Mouse (Mus musculus) midbrain, embryonic 15.5 days (tissue): ENCODE measurements around the gene Slc35a5. TPM values are rescaled to one million over a fixed set of nuclear protein-coding genes. Genes with fewer than 3 reads are reported as not detected.

Experiments used
- ATAC-seq: fragments of 200-750 bp; cut with Nextera tagmentation; replicated peaks from 2 replicates; pipeline ENCODE4 v1.8.0; 2017; ENCODE audit warnings: moderate TSS enrichment
- H3K27ac ChIP-seq: fragments of 300-500 bp; sonication (generic); 2 replicates; pipeline ENCODE4 v1.5.1; 2015; ENCODE audit warnings: mild to moderate bottlenecking, inconsistent platforms
- H3K27me3 ChIP-seq: fragments of 300-500 bp; sonication (generic); replicated peaks from 2 replicates; pipeline ENCODE4 v1.6.1; 2015; ENCODE audit warnings: inconsistent platforms
- H3K36me3 ChIP-seq: fragments of 300-500 bp; sonication (generic); replicated peaks from 2 replicates; pipeline ENCODE4 v1.6.1; 2015; ENCODE audit warnings: inconsistent platforms
- H3K4me1 ChIP-seq: fragments of 300-500 bp; sonication (generic); 2 replicates; pipeline ENCODE4 v1.6.1; 2015; ENCODE audit warnings: inconsistent platforms
- H3K4me2 ChIP-seq: fragments of 300-500 bp; sonication (generic); 2 replicates; pipeline ENCODE4 v1.6.1; 2015; ENCODE audit warnings: inconsistent platforms, mild to moderate bottlenecking, moderate library complexity
- H3K4me3 ChIP-seq: fragments of 300-500 bp; sonication (generic); 2 replicates; pipeline ENCODE4 v1.5.1; 2015; ENCODE audit warnings: mild to moderate bottlenecking, inconsistent platforms
- H3K9ac ChIP-seq: fragments of 300-500 bp; sonication (generic); 2 replicates; pipeline ENCODE4 v1.6.1; 2015; ENCODE audit warnings: mild to moderate bottlenecking, inconsistent platforms
- H3K9me3 ChIP-seq: fragments of 300-500 bp; sonication (generic); 2 replicates; pipeline ENCODE4 v1.6.1; 2016; ENCODE audit warnings: inconsistent platforms
- WGBS: fragments of 180-500 bp; shearing (Covaris S2); methylation state at CpG from one replicate; pipeline ENCODE4 v1.1.7; 2015; ENCODE audit warnings: mixed read lengths; 5-methylcytosine and 5-hydroxymethylcytosine counted together
- polyA plus RNA-seq: library from polyadenylated mRNA; unstranded; fragments of >200 nt; fragmentation: Nextera tagmentation; extraction: Ambion mirVana; gene quantifications from 2 replicates; pipeline ENCODE4 v1.2.1, GENCODE M21; 2015

Gene Slc35a5
- polyA plus RNA-seq = 34.6 and 37.8 TPM in 2 replicates

GRCm38 (mm10) chr16:45158522-45159388 is at the start of gene Slc35a5, which contains the start of gene Atg3:
TSS of gene Slc35a5 (minus strand) at chr16:45158706.
TSS of gene Atg3 (plus strand) at chr16:45158785.
- H3K9ac ChIP-seq = peak within 1 kb of the TSS; percentile 95
- peak; percentile 98 for ATAC-seq

DNA sequence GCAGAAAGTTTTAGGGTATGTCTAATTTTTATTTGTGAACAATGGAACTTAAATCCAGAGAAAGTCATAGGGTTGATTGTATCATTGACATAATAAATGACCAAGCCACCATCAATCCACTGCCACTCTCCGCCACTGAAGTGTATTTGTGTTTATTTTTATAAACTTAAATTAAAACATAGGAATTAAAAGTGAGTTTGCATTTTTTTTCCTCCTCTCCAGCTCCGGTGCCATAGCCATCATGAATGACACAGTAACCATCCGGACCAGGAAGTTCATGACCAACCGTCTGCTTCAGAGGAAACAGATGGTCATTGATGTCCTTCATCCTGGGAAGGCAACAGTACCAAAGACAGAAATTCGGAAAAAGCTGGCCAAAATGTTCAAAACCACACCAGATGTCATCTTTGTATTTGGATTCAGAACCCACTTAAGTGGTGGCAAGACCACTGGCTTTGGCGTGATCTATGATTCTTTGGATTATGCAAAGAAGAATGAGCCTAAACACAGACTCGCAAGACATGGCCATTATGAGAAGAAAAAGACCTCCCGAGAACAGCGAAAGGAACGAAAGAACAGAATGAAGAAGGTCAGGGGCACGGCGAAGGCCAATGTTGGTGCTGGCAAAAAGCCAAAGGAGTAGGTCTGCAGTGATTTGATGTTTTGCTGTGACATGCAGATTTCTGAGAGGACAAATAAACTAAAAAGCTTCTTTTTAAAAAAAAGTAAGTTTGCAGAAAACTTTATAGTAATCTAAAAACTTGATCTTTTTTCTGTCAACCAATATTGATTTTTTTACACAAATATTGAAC is 46.6 kb upstream of the Slc35a5 start:
- Histone ChIP-seq H3K4me2 (no peak overlapping the region), H3K4me1 (no peaks in the 10 kb centered on the region), H3K27ac (no peak overlapping the region), H3K9ac (no peak overlapping the region), H3K27me3 (no peaks in the 10 kb centered on the region), H3K4me3 (no peak overlapping the region), H3K36me3 (no peaks in the 10 kb centered on the region), H3K9me3 (no peaks in the 10 kb centered on the region)
- ATAC-seq = no peak
- WGBS = 78% methylated on average over 12 of the region's 12 CpGs

More at GRCm38 (mm10) chr16:45158522-45159388, at the start of gene Slc35a5, which contains the start of gene Atg3:
- Histone ChIP-seq H3K27ac (peak within 1 kb of the TSS; percentile 94), H3K4me2 (peak within 1 kb of the TSS; percentile 64), H3K27me3 (no peaks in the 10 kb centered on the region), H3K4me1 (peaks cover 33% of the 10 kb centered on the region), H3K9me3 (no peaks in the 10 kb centered on the region), H3K36me3 (0 out of 2 replicates have a peak, but pooled peaks cover 4% of the 10 kb centered on the region), H3K4me3 (peak within 1 kb of the TSS; percentile 98)
- under 1% methylated on average over 58 of the region's 64 CpGs for WGBS

GRCm38 (mm10) chr16:45204438-45204837 is 45.9 kb upstream of the Slc35a5 start:
- Histone ChIP-seq H3K9ac (no peak overlapping the region), H3K9me3 (no peaks in the 10 kb centered on the region), H3K4me2 (no peak overlapping the region), H3K27ac (no peak overlapping the region), H3K4me1 (no peaks in the 10 kb centered on the region), H3K27me3 (no peaks in the 10 kb centered on the region), H3K4me3 (no peak overlapping the region), H3K36me3 (no peaks in the 10 kb centered on the region)
- 92% methylated on average over 4 of the region's 4 CpGs for WGBS
- no peak for ATAC-seq

DNA sequence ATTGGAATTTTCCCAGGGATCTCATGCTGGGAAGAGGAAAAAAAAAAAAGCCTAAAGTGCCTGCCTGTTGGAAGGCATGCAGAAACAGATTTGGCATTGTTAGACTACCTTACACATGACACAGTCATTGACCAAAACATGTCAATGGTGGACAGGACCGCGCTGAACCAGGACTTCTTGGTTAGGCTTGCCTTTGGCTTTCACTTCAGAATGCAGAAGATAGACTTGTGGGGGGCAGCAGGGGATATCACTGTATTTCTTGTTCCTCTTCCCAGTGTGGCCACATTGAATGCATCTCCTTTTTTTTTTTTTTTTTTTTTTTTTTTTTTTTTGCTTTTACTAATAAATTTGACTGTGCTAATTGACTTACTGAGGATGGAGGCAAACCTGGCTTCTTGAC is 42.9 kb upstream of the Slc35a5 start:
- no peaks in the 10 kb centered on the region for H3K4me1 ChIP-seq
- no peak overlapping the region for H3K27ac ChIP-seq
- H3K27me3 ChIP-seq = no peaks in the 10 kb centered on the region
- H3K9me3 ChIP-seq = no peaks in the 10 kb centered on the region
- H3K4me3 ChIP-seq = no peak overlapping the region
- H3K4me2 ChIP-seq = no peak overlapping the region
- WGBS = 93% methylated on average over 2 of the region's 2 CpGs
- ATAC-seq = no peak
- H3K36me3 ChIP-seq = no peaks in the 10 kb centered on the region
- H3K9ac ChIP-seq = no peak overlapping the region

GRCm38 (mm10) chr16:45196816-45197215 is 38.3 kb upstream of the Slc35a5 start:
- no peak overlapping the region for H3K4me2 ChIP-seq
- ATAC-seq = peak; percentile 92
- no peaks in the 10 kb centered on the region for H3K27me3 ChIP-seq
- H3K9me3 ChIP-seq = no peaks in the 10 kb centered on the region
- no peaks in the 10 kb centered on the region for H3K4me1 ChIP-seq
- H3K9ac ChIP-seq = no peak overlapping the region
- no peak overlapping the region for H3K4me3 ChIP-seq
- no peak overlapping the region for H3K27ac ChIP-seq
- WGBS = 26% methylated on average over 6 of the region's 6 CpGs
- H3K36me3 ChIP-seq = no peaks in the 10 kb centered on the region

- Histone ChIP-seq H3K9ac (no peak overlapping the region), H3K27me3 (no peaks in the 10 kb centered on the region), H3K4me2 (no peak overlapping the region), H3K27ac (no peak overlapping the region), H3K4me3 (no peak overlapping the region), H3K9me3 (no peaks in the 10 kb centered on the region), H3K4me1 (no peaks in the 10 kb centered on the region), H3K36me3 (no peaks in the 10 kb centered on the region)
- ATAC-seq = peak; percentile 62
- WGBS = 0% methylated on average over 1 of the region's 1 CpGs
Observed at GRCm38 (mm10) chr16:45192613-45193012, 34.1 kb upstream of the Slc35a5 start.

- no peak for ATAC-seq
- Histone ChIP-seq H3K4me1 (no peaks in the 10 kb centered on the region), H3K9me3 (no peaks in the 10 kb centered on the region), H3K27me3 (no peaks in the 10 kb centered on the region), H3K27ac (no peak overlapping the region), H3K9ac (no peak overlapping the region), H3K36me3 (peaks cover 8% of the 10 kb centered on the region; the same call in 1 of the 2 replicates), H3K4me2 (no peak overlapping the region), H3K4me3 (no peak overlapping the region)
- WGBS = 91% methylated on average over 5 of the region's 5 CpGs
Observed at GRCm38 (mm10) chr16:45181824-45182223, 23.3 kb upstream of the Slc35a5 start.

- Histone ChIP-seq H3K27me3 (no peaks in the 10 kb centered on the region), H3K9me3 (no peaks in the 10 kb centered on the region), H3K36me3 (peaks cover 8% of the 10 kb centered on the region; the same call in 1 of the 2 replicates), H3K4me3 (no peak overlapping the region), H3K4me2 (no peak overlapping the region), H3K4me1 (no peaks in the 10 kb centered on the region), H3K9ac (no peak overlapping the region), H3K27ac (no peak overlapping the region)
- ATAC-seq = no peak
- WGBS = 79% methylated on average over 2 of the region's 2 CpGs
Observed at GRCm38 (mm10) chr16:45178552-45178951, 20.0 kb upstream of the Slc35a5 start.

DNA sequence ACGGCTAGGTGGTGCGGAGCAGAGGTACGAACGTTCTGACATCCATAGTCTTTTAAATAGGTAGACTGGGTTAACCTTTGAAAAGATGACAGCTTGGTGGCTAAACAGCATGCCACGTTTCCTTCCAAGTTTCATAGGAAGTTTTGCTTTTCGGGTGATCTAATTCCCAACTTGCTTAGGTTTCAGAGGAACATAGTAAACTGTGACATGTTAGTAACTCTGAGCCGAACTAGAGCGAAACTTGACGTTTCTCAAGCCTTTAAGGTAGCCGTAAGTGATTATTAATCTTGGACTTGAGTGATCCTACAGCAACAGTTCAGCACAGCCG is 847 bp upstream of the Slc35a5 start:
- no peaks in the 10 kb centered on the region for H3K27me3 ChIP-seq
- peak overlapping the region; percentile 64 for H3K4me2 ChIP-seq
- H3K4me3 ChIP-seq = peak overlapping the region; percentile 98
- no peak for ATAC-seq
- H3K4me1 ChIP-seq = peaks cover 33% of the 10 kb centered on the region
- no peaks in the 10 kb centered on the region for H3K9me3 ChIP-seq
- peak overlapping the region; percentile 95 for H3K9ac ChIP-seq
- H3K27ac ChIP-seq = peak overlapping the region; percentile 94
- WGBS = 7% methylated on average over 11 of the region's 11 CpGs
- H3K36me3 ChIP-seq = 0 out of 2 replicates have a peak, but pooled peaks cover 4% of the 10 kb centered on the region

DNA sequence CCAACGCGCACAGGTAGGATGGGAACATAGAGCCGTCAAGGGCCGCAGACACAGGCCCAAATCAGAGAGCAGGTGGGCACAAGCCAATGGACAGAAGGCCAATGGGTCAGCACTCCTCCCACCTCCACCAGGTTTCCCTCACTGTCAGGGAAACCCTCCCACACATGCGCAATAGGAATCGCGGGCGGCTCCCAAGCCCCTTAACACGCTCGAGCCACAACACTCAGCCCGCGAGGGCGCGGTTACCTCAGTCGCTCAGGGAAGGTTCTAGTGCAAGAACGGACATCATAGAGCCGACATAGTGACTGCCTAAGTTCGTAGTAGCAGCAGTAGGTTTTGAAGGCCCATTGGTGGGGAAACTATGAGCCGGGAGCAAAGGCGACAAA is 377 bp downstream of the Slc35a5 start:
- ATAC-seq = peak; percentile 88
- H3K36me3 ChIP-seq = 0 out of 2 replicates have a peak, but pooled peaks cover 4% of the 10 kb centered on the region
- H3K9ac ChIP-seq = peak overlapping the region; percentile 95
- no peaks in the 10 kb centered on the region for H3K9me3 ChIP-seq
- H3K27me3 ChIP-seq = no peaks in the 10 kb centered on the region
- WGBS = 1% methylated on average over 20 of the region's 20 CpGs
- H3K27ac ChIP-seq = peak overlapping the region; percentile 94
- H3K4me2 ChIP-seq = peak overlapping the region; percentile 64
- peak overlapping the region; percentile 98 for H3K4me3 ChIP-seq
- peaks cover 33% of the 10 kb centered on the region for H3K4me1 ChIP-seq

DNA sequence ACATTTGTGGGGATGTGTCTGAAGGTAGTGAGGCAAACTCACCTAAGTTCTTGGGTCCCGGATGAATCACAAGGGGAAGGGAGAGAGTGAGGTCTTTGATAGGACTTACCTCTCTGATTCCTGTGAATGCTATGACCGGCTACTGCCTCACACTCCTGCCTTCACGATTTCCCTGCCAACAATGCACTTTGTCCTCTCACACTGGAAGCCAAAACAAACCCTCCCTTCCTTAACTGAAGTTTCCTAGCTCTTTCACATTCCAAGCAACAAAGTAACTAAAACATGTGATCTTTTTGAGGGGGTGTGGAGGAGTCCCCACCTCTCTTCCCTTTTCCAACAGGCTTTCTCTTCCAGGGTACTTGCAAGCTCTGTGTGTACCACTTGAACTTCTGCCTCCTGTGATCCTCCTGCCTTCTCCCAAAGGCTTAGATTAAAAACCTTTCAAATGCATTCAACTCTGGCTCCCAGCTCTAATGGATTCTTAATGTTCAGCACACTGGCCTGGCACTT is 3.7 kb downstream of the Slc35a5 start:
- 94% methylated on average over 3 of the region's 3 CpGs for WGBS
- Histone ChIP-seq H3K27me3 (no peaks in the 10 kb centered on the region), H3K4me2 (no peak overlapping the region), H3K9me3 (no peaks in the 10 kb centered on the region), H3K27ac (no peak overlapping the region), H3K4me3 (no peak overlapping the region), H3K9ac (no peak overlapping the region), H3K36me3 (peaks cover 15% of the 10 kb centered on the region), H3K4me1 (peaks cover 17% of the 10 kb centered on the region)
- no peak for ATAC-seq

GRCm38 (mm10) chr16:45148488-45149082 is 9.9 kb downstream of the Slc35a5 start:
- H3K4me2 ChIP-seq = no peak overlapping the region
- H3K27me3 ChIP-seq = no peaks in the 10 kb centered on the region
- 94% methylated on average over 10 of the region's 10 CpGs for WGBS
- no peak for ATAC-seq
- peaks cover 37% of the 10 kb centered on the region for H3K36me3 ChIP-seq
- H3K9ac ChIP-seq = no peak overlapping the region
- no peak overlapping the region for H3K4me3 ChIP-seq
- no peaks in the 10 kb centered on the region for H3K9me3 ChIP-seq
- H3K27ac ChIP-seq = no peak overlapping the region
- H3K4me1 ChIP-seq = no peaks in the 10 kb centered on the region
